Mouse (Mus musculus): ENCODE data around the gene Il1a. TPM values are rescaled to one million over a fixed set of nuclear protein-coding genes. Genes with fewer than 3 reads are reported as not detected.

The Il1a gene
- total and polyA plus RNA-seq, 3 experiments, result 0.04 to 0.17 (median 0.13) TPM

- no peak overlapping the region for H3K27ac ChIP-seq (ENCODE audit: insufficient read depth, low read depth)
- H3K36me3 ChIP-seq (replicated peaks in 1 of 2; ENCODE audit: control insufficient read depth in 1 of 2, insufficient read depth in 1 of 2, low read length in 1 of 2), result peaks cover 13 to 24% of the 10 kb centered on the region in 2 experiments
- H3K4me2 ChIP-seq (ENCODE audit: insufficient read depth, low read depth, poor library complexity, severe bottlenecking), result no peak overlapping the region
- no peaks in the 10 kb centered on the region for H3K9me3 ChIP-seq (replicated peaks; ENCODE audit: low read length)
- H3K4me3 ChIP-seq (replicated peaks in 1 of 3; ENCODE audit: low read depth in 2 of 3, low read length in 2 of 3, poor library complexity in 1 of 3), result no peak overlapping the region
- no peak overlapping the region for H3K9ac ChIP-seq (ENCODE audit: insufficient read depth, low read depth)
- H3K4me1 ChIP-seq (ENCODE audit: control insufficient read depth in 1 of 2, insufficient read depth in 2 of 2), result peaks cover 8 to 18% of the 10 kb centered on the region in 2 experiments; a peak in 3 of 4 replicates
- dilution Hi-C loops (cut with MboI; ENCODE audit: extremely low pct_ligation_motif_present, extremely low pct_unique_long_range_greater_than_20kb, low sequenced_read_pairs) (no loop called here), in situ Hi-C loops (cut with MboI; ENCODE audit: low pct_ligation_motif_present, low pct_unique_long_range_greater_than_20kb, low sequenced_read_pairs) (no loop called here)
- no peak for TF ChIP-seq CHD1 (IDR thresholded peaks at IDR 0.05; ENCODE audit: low read depth, low read length)
- TF ChIP-seq POLR2A (IDR thresholded peaks at IDR 0.05; ENCODE audit: low read depth, low read length), result no peak
- TF ChIP-seq MEF2A (IDR thresholded peaks at IDR 0.05; ENCODE audit: borderline replicate concordance, low read depth, low read length), result no peak
- TF ChIP-seq ZNF384 (IDR thresholded peaks at IDR 0.05; ENCODE audit: low read depth, low read length), result no peak
- no peak for TF ChIP-seq MAFK (IDR thresholded peaks at IDR 0.05; ENCODE audit: insufficient replicate concordance, low read length)
- peaks cover 13% of the 10 kb centered on the region for H3K79me2 ChIP-seq (replicated peaks; ENCODE audit: control insufficient read depth, extremely low read depth, insufficient read depth, poor library complexity, severe bottlenecking)
- H3K27me3 ChIP-seq (replicated peaks), result no peaks in the 10 kb centered on the region
- no peak for DNase-seq (ENCODE audit: extremely low read depth)
Measured at GRCm38 (mm10) chr2:129295075-129295474, 14.7 kb downstream of the Il1a start.

GRCm38 (mm10) chr2:129273823-129274222, 35.9 kb downstream of the Il1a start:
- no peak for DNase-seq (ENCODE audit: extremely low read depth)
- Histone ChIP-seq H3K27ac (ENCODE audit: insufficient read depth, low read depth) (no peak overlapping the region), H3K9me3 (replicated peaks; ENCODE audit: low read length) (no peaks in the 10 kb centered on the region), H3K79me2 (replicated peaks; ENCODE audit: control insufficient read depth, extremely low read depth, insufficient read depth, poor library complexity, severe bottlenecking) (no peaks in the 10 kb centered on the region; the same call in 1 of the 2 replicates), H3K9ac (ENCODE audit: insufficient read depth, low read depth) (no peak overlapping the region), H3K4me2 (ENCODE audit: insufficient read depth, low read depth, poor library complexity, severe bottlenecking) (no peak overlapping the region), H3K36me3 (replicated peaks in 1 of 2; ENCODE audit: control insufficient read depth in 1 of 2, insufficient read depth in 1 of 2, low read length in 1 of 2) (peaks cover 58 to 83% of the 10 kb centered on the region in 2 experiments), H3K4me1 (ENCODE audit: control insufficient read depth in 1 of 2, insufficient read depth in 2 of 2) (peaks cover 0 to 6% of the 10 kb centered on the region in 2 experiments; a peak in 1 of 4 replicates), H3K4me3 (replicated peaks in 1 of 3; ENCODE audit: low read depth in 2 of 3, low read length in 2 of 3, poor library complexity in 1 of 3) (no peak overlapping the region), H3K27me3 (replicated peaks) (no peaks in the 10 kb centered on the region)
- dilution Hi-C loops (cut with MboI; ENCODE audit: extremely low pct_ligation_motif_present, extremely low pct_unique_long_range_greater_than_20kb, low sequenced_read_pairs) (no loop called here), in situ Hi-C loops (cut with MboI; ENCODE audit: low pct_ligation_motif_present, low pct_unique_long_range_greater_than_20kb, low sequenced_read_pairs) (loop anchor here (25.0 kb wide), 2 partner anchors 337 to 587 kb away; partner anchors contain the start of genes Anapc1, Mertk and Zc3h8)
- no peak for TF ChIP-seq UBTF (IDR thresholded peaks at IDR 0.05; ENCODE audit: low read depth, low read length)
- TF ChIP-seq NELFE (IDR thresholded peaks at IDR 0.05; ENCODE audit: low read depth, low read length), result no peak
- no peak for TF ChIP-seq ZKSCAN1 (IDR thresholded peaks at IDR 0.05; ENCODE audit: borderline replicate concordance, low read depth, low read length)

DNA sequence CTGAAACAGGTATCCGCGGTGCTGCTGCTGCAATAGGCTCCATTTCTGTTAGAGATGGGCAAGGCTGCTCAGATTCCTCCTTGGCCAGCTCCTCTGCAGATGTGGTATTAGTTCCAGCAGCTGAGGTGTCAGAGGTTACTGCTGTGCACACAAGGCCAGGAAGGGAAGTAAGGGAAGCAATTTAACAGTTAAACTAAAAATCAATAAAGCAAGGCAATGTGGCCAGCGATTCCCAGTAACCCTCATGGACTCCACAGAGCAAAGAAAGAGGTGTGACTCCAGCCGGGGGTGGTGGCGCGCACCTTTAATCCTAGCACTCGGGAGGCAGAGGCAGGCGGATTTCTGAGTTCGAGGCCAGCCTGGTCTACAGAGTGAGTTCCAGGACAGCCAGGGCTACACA, 39.2 kb downstream of the Il1a start:
- dilution Hi-C loops (cut with MboI; ENCODE audit: extremely low pct_ligation_motif_present, extremely low pct_unique_long_range_greater_than_20kb, low sequenced_read_pairs), result no loop called here

More for the DNA sequence above, 39.2 kb downstream of the Il1a start:
- in situ Hi-C loops (cut with MboI; ENCODE audit: low pct_ligation_motif_present, low pct_unique_long_range_greater_than_20kb, low sequenced_read_pairs), result loop anchor here (25.0 kb wide), 2 partner anchors 333 to 583 kb away; partner anchors contain the start of genes Anapc1, Mertk and Zc3h8
- H3K36me3 ChIP-seq (replicated peaks in 1 of 2; ENCODE audit: control insufficient read depth in 1 of 2, insufficient read depth in 1 of 2, low read length in 1 of 2), result peaks cover 53 to 85% of the 10 kb centered on the region in 2 experiments
- H3K27ac ChIP-seq (ENCODE audit: insufficient read depth, low read depth), result no peak overlapping the region
- no peak overlapping the region for H3K4me3 ChIP-seq (replicated peaks in 1 of 3; ENCODE audit: low read depth in 2 of 3, low read length in 2 of 3, poor library complexity in 1 of 3)
- no peaks in the 10 kb centered on the region for H3K4me1 ChIP-seq (ENCODE audit: control insufficient read depth in 1 of 2, insufficient read depth in 2 of 2)
- no peaks in the 10 kb centered on the region for H3K27me3 ChIP-seq (replicated peaks)
- DNase-seq (ENCODE audit: extremely low read depth), result no peak
- H3K9me3 ChIP-seq (replicated peaks; ENCODE audit: low read length), result peaks cover 8% of the 10 kb centered on the region
- no peak overlapping the region for H3K4me2 ChIP-seq (ENCODE audit: insufficient read depth, low read depth, poor library complexity, severe bottlenecking)
- H3K9ac ChIP-seq (ENCODE audit: insufficient read depth, low read depth), result no peak overlapping the region
- no peaks in the 10 kb centered on the region for H3K79me2 ChIP-seq (replicated peaks; ENCODE audit: control insufficient read depth, extremely low read depth, insufficient read depth, poor library complexity, severe bottlenecking)
- no peak for TF ChIP-seq SIN3A (IDR thresholded peaks at IDR 0.05; ENCODE audit: low read length)
- no peak for TF ChIP-seq E2F4 (IDR thresholded peaks at IDR 0.05; ENCODE audit: insufficient replicate concordance, low read depth, low read length)
- no peak for TF ChIP-seq NRF1 (IDR thresholded peaks at IDR 0.05; ENCODE audit: low read depth, low read length)
- TF ChIP-seq MAX (IDR thresholded peaks at IDR 0.05; ENCODE audit: low read length), result no peak
- TF ChIP-seq TCF12 (IDR thresholded peaks at IDR 0.05; ENCODE audit: low read depth, low read length), result no peak
- no peak for TF ChIP-seq MAZ (IDR thresholded peaks at IDR 0.05; ENCODE audit: low read depth, low read length)
- TF ChIP-seq CTCF (conservative IDR thresholded peaks at IDR 0.05 in 1 of 2, IDR thresholded peaks at IDR 0.05 in 1 of 2; ENCODE audit: low read depth in 2 of 2, low read length in 2 of 2), result no peak
- TF ChIP-seq BHLHE40 (IDR thresholded peaks at IDR 0.05; ENCODE audit: low read depth, low read length), result no peak
- no peak for TF ChIP-seq HCFC1 (IDR thresholded peaks at IDR 0.05; ENCODE audit: low read depth, low read length)
- no peak for TF ChIP-seq GABPA (IDR thresholded peaks at IDR 0.05; ENCODE audit: insufficient replicate concordance, low read depth, low read length)
- no peak for TF ChIP-seq USF2 (conservative IDR thresholded peaks at IDR 0.05; ENCODE audit: low read depth, low read length)
- no peak for TF ChIP-seq SMC3 (IDR thresholded peaks at IDR 0.05; ENCODE audit: low read depth, low read length)
- no peak for TF ChIP-seq CHD2 (IDR thresholded peaks at IDR 0.05; ENCODE audit: low read length)
- no peak for TF ChIP-seq NELFE (IDR thresholded peaks at IDR 0.05; ENCODE audit: low read depth, low read length)
- no peak for TF ChIP-seq ZMIZ1 (IDR thresholded peaks at IDR 0.05; ENCODE audit: low read depth, low read length)
- TF ChIP-seq ZKSCAN1 (IDR thresholded peaks at IDR 0.05; ENCODE audit: borderline replicate concordance, low read depth, low read length), result no peak
- TF ChIP-seq MEF2A (IDR thresholded peaks at IDR 0.05; ENCODE audit: borderline replicate concordance, low read depth, low read length), result no peak
- TF ChIP-seq KAT2A (IDR thresholded peaks at IDR 0.05; ENCODE audit: insufficient replicate concordance, low read length), result no peak
